Mouse (Mus musculus): Measurements from ENCODE around the gene Il10. TPM values are rescaled to one million over a fixed set of nuclear protein-coding genes. Genes with fewer than 3 reads are reported as not detected.

Il10 gene
- total RNA-seq, 2 experiments from 2014 or later = not detected

DNA sequence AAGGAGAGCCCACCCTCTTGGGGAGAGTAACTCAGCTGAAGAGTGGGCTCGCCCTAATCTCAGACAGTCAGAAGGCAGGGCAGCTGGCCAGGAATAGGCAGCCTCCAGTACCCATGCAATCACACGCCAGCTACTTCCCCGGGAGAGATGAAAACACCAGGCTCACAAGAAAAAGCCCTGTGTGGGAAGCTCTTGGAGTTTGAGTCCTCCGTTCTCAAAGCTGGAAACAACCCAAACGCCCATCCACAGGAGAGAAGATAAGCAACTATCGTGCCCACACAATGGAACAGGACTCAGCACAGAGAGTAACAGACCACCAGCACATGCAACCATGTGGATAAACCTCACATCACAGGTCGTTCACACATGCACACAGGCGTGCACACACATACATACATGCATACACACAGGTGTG lies 54.9 kb downstream of the Il10 start:
- no peak for DNase-seq
- intact Hi-C loops (cut with DNase I) = no loop called here

Other genes starting within 250 kb of the Il10 start
- gene Fcamr, start 218.9 kb upstream of the Il10 start, total RNA-seq (2021) = under 1 TPM; 0.31 to 0.38 TPM
- not detected for gene Pigr, start 193.2 kb upstream of the Il10 start, total RNA-seq (2021)
- 1 to 10 TPM in 1 of 2 experiments, under 1 TPM in 1; 0.72 to 1.3 TPM for gene Fcmr, start 154.2 kb upstream of the Il10 start, total RNA-seq (2021)
- gene Il24, start 132.4 kb upstream of the Il10 start, total RNA-seq (2021) = not detected
- gene Il20, start 108.4 kb upstream of the Il10 start, total RNA-seq (2021) = not detected
- gene Il19, start 79.7 kb upstream of the Il10 start, total RNA-seq (2021) = not detected
- gene Mapkapk2, start 78.0 kb downstream of the Il10 start, total RNA-seq (2021) = 100 to 1,000 TPM; 292 to 300 TPM
- gene Dyrk3, start 118.5 kb downstream of the Il10 start, total RNA-seq (2021) = under 1 TPM; 0.14 to 0.33 TPM
- 10 to 100 TPM; 34.0 to 39.3 TPM for gene Eif2d, start 133.3 kb downstream of the Il10 start, total RNA-seq (2021)
- 1 to 10 TPM; 1.7 to 1.8 TPM for gene Rassf5, start 225.4 kb downstream of the Il10 start, total RNA-seq (2021)

Measured in heart, postnatal 36 days (tissue).